Mouse (Mus musculus) adrenal gland, postnatal 4 days (tissue): Measurements from ENCODE around the gene Mn1. TPM values are rescaled to one million over a fixed set of nuclear protein-coding genes. Genes with fewer than 3 reads are reported as not detected.

Source experiments
- DNase-seq, 2 experiments: peaks; one replicate each; pipeline ENCODE4 v3.0.0; 2021 to 2022; ENCODE audit warnings: low spot score in 2 of 2, mixed read lengths in 2 of 2
- total RNA-seq, 2 experiments: library from RNA; stranded (reverse); gene quantifications; 2 replicates each; pipeline ENCODE4 v1.2.3; 2021

Gene Mn1
- total RNA-seq, 2 experiments from 2014 or later, result 9.9 to 10.7 TPM

DNA sequence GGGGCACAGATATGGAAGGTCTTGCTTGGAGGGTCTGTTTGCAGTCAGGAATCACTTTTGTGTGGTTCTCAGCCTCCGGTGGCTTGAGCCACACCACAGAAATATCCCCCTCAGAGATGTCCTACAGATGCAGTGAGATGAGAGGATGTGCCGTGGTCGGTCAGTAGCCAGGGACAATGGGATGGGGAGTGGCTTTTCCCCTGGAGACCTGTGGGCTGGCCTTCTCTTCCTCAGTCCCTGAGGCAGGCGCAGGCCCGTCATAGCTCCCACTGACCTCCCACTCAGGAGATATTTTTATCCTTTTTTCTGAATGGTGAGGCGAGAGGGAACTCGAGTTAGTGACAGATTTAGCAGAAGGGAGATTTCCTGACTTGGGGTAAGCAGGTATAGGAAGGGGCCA is 12.6 kb downstream of the Mn1 start:
- DNase-seq, result no peak

DNA sequence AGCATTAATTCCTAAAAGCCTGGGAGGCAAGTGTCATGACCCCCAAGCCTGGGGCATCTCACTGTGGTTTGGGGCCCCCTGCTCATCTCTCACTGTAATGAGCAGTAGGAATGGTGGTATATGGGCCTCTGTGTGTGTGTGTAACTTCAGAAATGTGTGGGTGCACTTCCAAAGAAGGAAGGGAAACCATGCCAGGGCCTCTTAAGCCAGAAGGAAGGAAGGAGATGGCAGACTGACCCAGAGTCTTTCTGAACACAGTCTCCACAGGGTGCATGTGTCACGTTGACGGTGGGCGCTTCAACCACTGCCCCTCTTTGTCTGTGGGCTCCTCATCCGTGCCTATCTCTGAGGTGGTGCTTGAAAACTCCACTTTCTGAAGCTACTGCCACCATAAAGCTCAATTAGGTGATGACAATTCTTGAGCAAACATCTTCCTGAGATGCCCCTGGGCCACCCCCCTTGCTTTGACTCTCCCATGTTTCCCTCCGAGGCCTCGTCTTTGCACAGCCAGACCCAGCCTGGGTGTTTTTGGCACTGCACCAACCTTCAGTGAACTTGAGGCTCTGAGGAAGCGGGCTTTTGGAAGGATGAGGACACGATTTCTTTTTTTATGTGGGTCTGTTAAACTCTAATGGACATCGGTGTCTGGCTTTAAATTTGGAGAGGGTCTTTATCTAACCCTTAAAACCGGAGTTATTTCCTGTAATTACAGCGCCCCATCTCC is 14.0 kb downstream of the Mn1 start:
- DNase-seq, result no peak

DNA sequence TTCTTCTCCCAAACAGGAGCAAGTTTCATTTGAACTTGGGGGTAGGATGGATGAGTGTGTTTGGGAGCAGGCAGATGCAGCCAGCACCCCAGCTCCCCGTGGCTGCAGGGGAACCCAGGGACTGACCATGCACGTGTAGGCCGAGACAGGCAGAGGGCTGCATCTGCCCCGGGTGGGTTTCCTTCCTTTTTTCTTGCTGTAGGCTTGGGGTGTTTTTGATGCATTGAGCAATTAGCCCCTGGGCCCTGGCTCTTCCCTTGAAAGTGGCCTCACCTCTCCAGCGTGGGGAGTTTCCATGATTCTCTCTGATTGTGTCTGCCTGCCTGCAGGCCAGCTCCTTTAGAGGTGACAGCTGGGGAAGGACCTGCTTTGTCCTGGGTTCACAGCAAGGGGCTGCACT is 15.7 kb downstream of the Mn1 start:
- DNase-seq, result no peak

DNA sequence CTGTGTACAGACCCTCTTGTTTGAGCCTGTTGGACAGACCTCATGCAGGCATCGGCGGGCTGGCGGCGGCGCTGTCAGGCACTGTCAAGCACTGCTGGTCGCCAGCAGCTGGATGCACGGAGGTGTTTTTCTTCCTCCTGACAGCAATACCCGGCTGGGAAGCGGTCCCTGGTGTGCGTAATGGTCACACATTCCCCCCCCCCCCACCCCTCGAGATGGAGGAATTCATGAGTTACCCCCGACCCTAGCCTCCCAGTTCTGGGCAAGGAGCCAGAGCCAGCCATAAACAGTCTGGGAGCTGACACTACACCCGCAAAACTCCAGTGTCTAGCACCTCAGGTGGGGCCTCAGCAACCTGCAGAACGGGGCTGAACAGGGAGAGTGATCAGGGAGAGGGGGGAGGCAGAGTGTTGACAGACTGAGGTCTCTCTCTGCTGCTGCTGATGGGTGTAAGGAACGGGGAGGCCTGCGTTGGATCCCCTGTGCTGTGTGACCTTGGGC is 17.2 kb downstream of the Mn1 start:
- no peak for DNase-seq

- no peak for DNase-seq
These were observed 19.1 kb downstream of the Mn1 start for GRCm38 (mm10) chr5:111436260-111436659.

GRCm38 (mm10) chr5:111437205-111437604 is 20.0 kb downstream of the Mn1 start:
- no peak for DNase-seq

- no peak for DNase-seq
These were observed 21.2 kb downstream of the Mn1 start for GRCm38 (mm10) chr5:111438336-111438735.

GRCm38 (mm10) chr5:111438821-111439220 is 21.7 kb downstream of the Mn1 start:
- DNase-seq, result no peak

GRCm38 (mm10) chr5:111440264-111440663 is 23.1 kb downstream of the Mn1 start:
- DNase-seq, result no peak

- no peak for DNase-seq
These were observed 25.1 kb downstream of the Mn1 start for GRCm38 (mm10) chr5:111442151-111442871.

- DNase-seq, result no peak
These were observed 26.5 kb downstream of the Mn1 start for GRCm38 (mm10) chr5:111443636-111444035.

DNA sequence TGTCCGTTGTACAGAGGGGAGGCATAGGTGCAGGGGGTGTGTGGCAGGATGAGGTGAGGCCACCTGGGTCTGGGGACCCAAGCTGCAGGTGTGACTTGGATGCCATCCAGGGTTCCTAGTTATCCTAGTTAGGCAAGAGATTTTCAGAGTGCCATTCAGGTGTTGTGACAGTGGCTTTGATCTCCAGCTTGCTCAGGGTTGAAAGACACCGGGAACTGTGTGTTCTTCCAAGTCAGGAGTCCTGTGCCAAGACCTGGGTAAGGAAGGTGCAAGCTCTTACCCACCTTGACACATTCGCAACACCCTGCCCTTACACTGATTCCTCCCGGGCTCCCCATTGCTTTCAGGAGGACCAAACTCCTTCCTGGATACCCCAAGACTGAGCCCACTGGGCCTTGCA is 27.2 kb downstream of the Mn1 start:
- no peak for DNase-seq

DNA sequence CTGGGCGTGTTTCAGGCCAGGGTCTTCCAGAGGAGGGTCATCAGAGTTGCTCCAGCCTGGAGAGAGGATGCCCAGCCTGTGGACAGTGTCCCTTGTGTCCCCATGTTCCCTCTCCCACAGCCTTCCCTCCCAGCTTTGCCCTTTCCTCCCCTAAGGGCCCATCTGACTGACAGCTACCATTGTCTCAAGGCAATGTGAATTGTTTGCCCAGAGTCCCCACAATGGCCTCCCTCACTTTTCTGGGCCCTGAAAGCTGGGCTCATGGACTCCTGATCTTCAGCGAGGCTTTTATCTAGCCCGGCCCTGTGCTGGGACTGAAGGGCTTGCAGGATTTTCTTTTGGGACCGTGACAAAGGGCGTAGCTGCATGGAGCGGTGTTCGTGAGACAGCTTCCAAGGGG is 29.5 kb downstream of the Mn1 start:
- no peak for DNase-seq

GRCm38 (mm10) chr5:111449700-111450099 is 32.5 kb downstream of the Mn1 start:
- no peak for DNase-seq

DNA sequence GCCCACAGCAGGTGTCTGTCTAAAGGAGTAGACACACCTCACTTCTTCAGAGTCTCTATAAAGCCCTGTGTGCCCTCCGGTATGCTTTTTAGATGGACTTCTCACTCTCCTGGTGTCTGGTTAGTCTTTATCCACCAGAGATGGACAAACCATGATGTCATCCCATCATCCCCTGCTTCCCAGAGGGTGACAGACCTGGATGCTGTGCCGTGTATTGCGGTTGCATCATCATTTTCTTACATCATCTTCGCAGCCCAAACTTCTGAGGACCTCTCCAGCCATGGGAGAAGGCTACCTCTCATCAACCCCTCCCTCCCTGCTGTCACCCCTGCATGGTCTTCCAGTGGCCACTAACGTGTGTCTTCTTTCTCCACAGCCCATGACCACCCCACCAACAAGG is 37.1 kb downstream of the Mn1 start:
- no peak for DNase-seq

GRCm38 (mm10) chr5:111454876-111455275 is 37.7 kb downstream of the Mn1 start:
- no peak for DNase-seq

DNA sequence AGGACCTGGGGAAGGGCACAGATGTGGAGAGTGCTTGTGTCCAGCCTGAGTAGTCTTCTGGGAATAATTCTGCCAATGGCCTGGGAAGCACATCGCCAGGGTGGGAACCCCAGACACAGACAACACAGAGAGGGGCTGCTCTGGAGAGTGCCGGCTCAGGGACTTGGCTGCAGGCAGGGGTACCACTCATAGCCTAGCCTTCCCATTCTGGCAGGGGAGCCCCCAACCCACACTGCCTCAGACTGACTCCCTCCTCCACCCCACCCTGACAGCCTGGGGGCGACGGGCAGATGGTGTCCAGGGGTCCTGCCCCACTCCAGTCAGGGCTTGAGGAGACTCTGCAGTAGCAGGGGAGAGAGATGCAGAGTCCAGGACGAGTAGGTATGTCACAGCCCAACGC is 41.5 kb downstream of the Mn1 start:
- DNase-seq, result no peak

DNA sequence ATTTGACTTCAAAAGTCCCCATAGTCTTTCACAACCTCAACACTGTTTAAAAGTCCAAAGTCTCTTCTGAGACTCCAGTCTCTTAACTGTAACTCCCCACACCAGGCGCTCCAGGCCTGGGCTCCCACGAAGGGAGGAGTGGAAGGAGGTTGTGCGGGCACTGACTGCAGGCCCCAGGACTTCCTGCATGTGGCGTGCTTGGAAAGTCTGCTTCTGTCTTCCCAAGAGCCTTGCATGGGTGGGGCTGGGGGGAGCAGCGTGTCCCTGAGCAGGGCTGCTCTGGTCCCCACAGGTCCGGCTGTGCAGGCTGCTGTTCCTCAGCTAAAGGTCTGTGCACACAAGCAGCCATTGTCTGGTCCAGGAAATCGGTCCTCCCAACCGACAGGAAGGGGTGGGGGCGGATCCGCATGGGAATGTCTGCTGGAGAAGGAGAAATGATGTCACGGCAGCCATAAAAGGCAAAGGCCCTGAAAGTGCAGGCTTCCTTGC is 48.7 kb downstream of the Mn1 start:
- peak in 1 of 2 experiments; percentile 14 for DNase-seq

DNA sequence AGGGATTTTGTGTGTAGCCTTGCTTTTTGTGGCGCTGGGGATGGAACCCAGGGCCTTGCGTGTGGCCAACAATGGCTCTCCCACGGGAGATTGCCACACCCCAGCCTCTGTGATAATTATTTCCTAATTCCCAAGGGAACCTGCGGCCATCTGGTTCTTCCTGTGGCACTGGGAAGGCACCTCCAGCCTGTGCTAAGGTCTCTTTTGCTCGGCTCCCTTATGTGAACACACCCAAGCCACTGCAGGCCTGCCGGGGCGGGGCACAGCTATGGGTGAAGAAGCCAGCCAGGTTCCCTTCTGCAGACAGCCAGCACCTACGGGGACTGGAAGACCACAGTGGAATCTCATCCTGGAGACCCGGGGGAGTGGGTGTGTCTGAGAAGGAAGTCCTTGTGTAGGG is 49.3 kb downstream of the Mn1 start:
- no peak for DNase-seq

- no peak for DNase-seq
These were observed 50.5 kb downstream of the Mn1 start for GRCm38 (mm10) chr5:111467699-111468098.

- DNase-seq, result no peak
These were observed 52.2 kb downstream of the Mn1 start for GRCm38 (mm10) chr5:111469195-111469882.

- DNase-seq, result no peak
These were observed 53.7 kb downstream of the Mn1 start for GRCm38 (mm10) chr5:111470875-111471274.
